Mouse (Mus musculus) adrenal gland, postnatal 4 days (tissue): ENCODE data around the gene Gpr183. TPM values are rescaled to one million over a fixed set of nuclear protein-coding genes. Genes with fewer than 3 reads are reported as not detected.

Source experiments
- DNase-seq, 2 experiments: peaks; one replicate each; pipeline ENCODE4 v3.0.0; 2021 to 2022; ENCODE audit warnings: low spot score in 2 of 2, mixed read lengths in 2 of 2
- total RNA-seq, 2 experiments: library from RNA; stranded (reverse); gene quantifications; 2 replicates each; pipeline ENCODE4 v1.2.3; 2021

The Gpr183 gene
- total RNA-seq, 2 experiments from 2014 or later, result 0.42 to 0.56 TPM

DNA sequence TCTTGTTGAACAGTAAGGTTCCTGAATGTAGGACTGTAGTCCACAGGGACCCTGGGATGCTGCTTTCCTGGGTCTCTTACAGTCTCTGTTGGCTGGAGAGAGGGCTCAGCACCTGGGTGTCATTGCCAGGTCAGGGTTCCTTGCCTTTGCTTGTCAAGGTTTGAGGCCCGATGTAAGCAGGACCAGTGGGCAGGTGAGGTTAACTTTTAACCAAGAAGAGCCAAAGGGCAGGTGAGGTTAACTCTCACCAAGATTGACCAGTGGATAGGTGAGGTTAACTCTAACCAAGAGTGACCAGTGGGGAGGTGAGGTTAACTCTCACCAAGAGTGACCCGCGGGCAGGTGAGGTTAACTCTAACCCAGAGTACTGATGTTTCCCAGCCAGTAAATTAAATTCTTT is 24.3 kb upstream of the Gpr183 start:
- DNase-seq, result no peak

DNA sequence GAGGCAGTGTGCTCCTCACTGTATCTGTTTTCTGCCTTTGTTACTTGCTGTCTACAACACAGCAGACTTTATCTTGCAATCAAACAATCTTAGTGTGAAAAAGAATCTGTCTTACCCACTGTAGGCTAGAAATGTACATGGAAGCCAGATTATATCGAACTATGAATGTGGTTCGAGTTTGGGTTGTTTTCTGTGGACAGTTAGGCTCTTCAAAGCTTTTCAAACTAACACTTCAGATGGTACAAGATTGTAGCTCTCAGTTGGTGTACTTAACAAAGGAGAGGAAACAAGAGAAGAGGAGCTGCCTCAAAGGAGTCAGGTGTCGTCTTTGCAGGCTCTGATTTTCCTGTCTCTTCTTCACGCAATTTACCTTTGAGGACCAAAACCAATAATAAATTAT is 22.7 kb upstream of the Gpr183 start:
- DNase-seq, result no peak

DNA sequence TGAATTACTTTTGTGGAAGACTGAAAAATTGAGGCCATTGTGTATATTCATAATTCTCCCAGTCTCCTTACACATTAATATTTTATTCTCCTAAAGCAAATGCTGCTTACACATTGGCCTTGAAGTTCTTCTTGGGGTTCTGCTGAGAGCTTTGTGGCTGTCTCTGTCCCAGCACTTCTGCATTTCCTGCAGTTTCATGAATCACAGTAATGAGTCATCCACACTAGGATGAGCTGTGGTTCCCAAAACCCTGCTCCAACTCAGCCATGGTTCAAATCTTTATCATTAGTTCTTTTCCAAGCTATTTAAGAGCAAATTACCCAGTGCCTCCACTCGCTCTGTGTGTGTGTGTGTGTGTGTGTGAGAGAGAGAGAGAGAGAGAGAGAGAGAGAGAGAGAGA is 22.3 kb upstream of the Gpr183 start:
- no peak for DNase-seq

DNA sequence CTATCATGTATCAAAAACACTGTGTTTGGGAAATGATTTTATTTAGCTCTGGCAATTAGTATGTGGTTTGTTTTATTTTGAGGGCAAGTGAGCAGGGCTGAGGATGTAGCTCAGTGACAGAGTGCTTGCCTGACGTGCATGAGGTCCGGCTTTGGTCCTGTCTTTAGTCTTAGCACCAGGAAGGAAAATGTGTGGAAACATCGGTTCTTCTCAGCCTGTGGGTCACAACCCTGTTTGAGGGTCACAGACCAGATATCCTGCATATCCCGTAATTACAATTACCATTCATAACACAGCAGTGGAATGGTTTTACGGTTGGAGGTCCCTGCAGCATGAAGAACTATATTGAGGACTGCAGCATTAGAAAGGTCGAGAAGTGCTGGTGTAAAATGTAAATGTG is 21.0 kb upstream of the Gpr183 start:
- no peak for DNase-seq

DNA sequence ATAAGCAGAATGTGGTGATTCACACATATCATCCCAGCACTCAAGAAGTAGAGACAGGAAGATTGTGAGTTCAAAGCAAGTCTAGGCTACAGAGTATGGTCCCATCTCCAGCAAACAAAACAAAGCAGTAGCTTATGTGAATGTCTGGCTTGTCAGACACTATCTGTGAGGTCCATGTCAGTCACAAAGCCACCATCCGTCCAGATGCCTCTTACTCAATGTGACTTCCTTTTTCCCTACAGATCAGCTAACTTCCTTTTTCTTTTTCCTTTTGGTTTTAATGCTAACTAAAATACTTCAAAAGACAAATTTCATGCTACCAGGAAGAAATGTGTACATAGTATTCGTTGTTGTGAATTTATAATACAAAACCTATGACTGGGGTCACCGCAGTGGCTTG is 20.5 kb upstream of the Gpr183 start:
- DNase-seq, result no peak

DNA sequence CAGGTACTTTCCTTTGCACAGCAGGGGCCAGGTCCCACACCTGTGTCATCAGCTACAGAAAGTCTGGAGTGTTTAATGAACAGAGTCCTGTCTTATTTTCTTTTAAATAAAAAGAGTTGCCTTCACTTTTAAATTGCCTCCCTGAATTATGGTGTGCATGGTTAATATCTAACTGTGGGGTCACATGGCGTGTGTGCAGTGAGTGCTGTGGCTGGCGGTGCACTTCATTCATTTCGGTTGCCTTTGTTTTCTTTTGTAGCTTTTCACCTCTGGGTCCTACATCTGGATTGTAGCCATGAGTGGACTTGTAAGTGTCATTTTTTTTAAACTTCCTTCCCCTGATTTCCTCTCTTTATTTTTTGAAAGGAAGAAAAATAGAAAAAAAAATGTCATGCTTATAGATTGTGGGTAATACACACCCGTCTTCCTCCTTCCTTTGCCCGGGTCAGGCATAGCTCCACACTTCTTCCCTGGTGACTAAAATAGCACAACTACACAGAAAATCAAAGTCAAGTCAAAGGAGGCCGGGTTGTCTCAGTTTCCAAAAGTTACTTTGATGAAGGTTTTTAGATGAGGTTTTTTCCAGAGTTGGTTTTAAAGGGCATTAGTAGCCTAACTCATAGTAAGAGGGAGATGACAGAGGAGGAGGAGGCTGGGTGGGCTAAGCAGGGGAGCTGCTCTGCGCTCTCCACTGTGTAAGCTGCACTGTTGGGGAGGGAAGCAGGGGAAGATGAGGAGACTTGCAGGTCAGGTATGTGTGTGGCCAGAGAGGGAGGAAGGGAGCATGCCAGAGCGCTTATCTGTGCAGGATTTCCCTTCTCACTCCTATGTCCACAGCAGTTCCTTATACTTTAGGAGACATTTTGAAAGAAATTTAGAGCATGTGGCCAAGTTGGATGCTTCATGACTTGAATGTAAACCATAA is 18.3 kb upstream of the Gpr183 start:
- no peak for DNase-seq

DNA sequence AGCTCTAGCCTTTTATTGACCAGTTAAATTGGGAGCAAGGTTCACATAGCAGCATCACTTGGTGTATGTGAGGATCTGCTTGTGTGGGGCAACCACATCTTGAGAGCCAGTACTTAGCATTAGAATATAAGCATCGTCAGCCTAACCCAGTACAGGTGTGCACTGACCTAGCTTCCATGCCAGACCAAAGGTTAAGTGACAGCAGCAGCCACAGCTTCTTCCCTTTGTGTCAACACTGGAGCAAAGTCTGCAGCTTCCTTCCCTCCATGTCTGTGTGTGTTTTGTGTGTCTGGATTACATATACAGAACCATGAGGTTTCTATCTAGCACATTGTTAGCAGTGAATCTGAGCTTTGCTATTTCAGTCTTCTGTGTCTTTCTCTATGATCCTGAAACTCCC is 16.5 kb upstream of the Gpr183 start:
- no peak for DNase-seq

DNA sequence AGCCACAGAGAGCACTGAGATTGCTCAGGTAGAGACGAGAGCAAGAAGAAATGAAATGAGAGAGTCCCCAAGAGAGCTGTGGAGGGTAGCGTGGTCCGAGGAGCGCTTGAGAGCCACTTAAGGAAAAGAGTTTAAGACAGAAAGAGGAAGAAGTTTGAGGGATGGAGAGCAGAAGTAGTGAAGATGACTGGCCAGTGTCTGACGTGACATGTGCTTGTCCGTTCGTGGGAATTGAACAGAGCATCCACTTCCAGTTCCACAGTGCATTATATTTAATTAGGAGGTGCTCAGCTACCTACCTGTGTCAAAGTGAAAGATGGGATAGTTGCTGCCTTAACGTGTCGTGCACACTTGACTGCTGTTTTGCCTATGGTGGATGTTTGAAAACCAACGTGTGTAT is 8.1 kb upstream of the Gpr183 start:
- no peak for DNase-seq

DNA sequence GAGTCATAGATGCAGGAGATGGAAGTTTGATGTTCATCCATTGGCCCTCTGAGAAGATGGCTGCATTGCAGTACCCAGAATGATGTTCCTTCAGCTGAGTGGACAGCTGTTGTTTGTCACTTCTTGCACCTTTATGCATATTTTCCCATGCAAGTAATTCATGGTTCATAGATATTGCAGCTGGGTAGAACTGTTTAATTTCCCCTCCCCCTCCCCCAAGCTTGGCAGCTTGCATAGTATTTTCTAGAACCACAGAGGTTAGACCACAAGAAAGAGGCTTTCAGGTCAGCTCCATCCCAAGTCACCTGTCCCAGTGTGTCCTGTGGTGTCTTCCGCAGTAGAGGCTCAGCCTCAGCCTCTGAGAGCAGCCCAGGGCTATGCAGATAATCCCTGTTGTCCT is 5.4 kb upstream of the Gpr183 start:
- no peak for DNase-seq

DNA sequence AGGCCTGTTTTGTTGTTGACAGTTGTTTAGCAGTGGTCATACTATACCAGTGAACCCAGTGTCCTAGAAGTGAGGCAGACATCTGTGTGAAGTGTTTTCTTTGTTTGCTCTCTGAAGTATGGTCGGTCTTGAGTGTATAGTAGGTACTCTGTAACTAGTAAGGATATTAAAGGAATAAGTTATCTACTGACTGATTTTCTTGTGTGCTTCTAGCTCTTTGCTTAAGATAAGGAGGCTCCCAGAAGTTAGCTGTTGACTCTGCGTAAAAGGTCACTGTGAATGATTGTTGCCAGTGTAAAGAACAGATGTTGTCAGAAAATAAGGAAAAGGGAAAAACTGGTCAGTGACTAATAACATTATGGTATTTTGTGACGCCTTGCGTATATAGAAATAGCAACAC is 2.1 kb upstream of the Gpr183 start:
- DNase-seq, result no peak

DNA sequence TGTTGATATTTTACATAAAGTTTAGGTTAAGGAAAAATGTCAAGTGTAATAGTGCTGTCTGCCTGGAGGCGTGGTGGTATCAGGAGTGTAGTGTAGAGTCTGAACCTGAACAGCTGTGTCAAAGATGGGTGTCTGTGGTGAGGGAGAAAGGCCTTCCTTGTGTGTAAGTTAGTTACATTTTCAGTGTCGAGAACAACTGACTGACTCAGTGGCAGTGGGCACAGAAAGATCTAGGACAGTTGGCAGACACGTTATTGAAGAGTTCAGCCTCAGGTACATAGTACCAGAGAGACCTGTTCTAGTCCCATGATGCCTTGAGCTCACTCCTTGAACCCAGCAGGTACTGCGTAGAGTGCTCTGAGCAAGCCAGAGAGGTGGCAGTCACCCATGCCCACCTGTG is 466 bp upstream of the Gpr183 start:
- no peak for DNase-seq

DNA sequence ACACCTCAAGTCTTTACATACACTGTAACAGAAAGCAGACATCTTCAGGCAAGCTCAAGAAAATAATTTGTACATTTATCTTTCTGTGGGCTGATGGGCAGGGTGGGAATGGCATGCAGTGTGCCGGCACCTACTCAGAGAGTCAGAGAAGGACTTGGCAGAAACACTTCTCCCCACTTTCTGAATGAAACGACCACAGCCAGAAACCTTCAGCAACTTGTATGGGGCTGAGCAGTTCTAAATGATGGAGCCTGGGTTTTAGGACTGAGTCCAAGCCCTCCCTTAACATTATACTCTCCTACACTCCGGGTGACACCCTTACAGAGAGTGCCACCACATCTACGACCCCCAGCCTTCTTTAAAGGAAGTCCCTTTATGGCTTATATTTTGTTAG is 1.1 kb downstream of the Gpr183 start:
- DNase-seq, result no peak

DNA sequence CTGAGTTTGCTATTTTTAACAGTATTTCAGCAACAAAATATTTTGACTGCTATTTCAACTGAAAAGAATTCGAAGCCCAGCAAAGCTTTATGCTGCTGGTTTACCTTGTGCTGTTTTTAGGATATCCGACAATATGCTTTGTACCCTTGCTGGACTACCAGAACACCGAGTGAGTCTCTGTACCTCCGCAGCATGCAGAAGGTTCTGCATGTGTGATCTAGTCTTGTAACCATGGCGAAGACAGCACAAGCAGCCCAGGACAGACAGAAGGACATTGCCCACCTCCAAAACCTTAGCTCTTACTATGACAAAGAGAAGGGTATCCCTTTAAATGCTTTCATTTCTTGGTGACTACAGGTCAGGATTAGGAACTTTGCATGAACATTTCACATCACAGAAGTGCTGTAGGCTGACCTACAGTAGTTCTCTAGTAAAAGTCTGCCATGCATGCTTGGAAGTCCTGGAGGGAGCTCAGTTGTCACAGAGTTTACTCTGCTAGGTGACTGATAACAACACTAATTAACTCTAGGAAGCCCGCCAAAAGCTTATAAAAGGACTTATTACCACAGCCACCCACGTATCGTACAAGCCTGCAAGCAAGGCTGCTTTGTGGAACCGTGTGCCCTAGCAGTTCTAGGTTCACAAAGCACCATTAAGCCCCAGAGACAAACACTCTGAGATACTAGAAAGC is 1.6 kb downstream of the Gpr183 start:
- DNase-seq, result no peak

DNA sequence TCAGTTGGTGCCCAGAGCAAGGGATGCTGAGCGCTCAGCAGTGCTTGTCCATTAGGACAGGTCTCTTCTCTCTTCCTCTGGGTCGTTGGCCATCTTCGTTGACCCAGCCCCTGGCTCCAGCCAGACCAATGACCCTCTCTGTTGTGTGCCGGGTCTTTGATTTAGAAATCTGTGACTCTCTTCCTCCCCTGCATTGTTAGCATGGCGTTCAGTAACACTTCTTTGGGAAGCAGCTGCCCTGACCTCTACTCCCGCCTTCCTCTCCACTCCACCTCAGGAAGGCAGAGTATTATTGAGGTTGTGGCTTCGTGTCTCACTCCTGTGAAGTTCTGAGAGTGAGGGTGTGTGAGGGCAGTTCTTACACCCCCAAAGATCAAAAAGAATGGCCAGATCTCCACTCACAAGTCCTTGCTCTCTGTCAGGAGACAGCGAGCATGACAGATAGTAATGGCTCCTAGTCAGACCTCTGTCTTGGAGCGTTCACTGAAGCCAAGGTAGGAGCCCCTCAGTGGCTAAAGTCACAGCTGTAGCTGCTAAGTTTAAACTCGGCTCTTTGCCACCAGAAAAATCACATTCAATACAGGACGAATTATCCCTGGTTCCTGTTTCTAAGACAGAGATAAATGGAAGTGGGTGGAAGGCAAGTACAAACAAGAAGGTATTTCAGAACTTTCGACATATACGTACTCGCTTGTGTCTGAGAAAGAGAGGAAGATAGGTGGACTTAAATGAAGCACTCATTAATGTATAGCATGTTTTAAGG is 2.7 kb downstream of the Gpr183 start:
- DNase-seq, result no peak

DNA sequence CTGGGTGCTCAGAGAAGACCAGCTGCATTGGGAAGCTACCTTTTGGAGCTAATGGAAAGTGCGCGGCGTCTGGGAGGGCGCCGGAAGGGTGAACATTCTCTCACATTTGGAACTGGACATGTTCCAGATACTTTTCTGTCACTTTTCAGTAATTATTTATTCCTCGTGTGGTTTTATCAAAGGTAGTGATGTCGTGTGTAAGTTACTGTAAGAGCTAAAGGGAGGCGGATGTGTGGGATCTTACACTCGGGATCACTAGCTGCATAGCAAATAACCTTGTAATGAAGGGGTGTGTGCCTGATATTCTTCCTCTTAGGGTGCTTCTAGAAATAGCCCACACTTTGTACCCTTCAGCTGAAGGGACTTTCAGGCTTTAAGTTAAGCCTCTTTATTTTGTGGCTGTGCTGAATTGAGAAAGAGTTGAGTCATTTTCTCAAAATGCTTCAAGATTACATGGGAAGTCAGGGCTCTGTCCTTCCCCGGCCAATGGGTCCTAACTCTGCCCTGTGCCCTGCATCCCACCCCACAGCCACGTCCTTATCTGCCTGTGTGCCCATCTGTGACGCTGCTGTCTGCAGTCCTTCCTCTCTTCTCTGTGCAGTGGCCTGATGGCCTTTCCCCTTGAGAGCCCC is 3.4 kb downstream of the Gpr183 start:
- no peak for DNase-seq

DNA sequence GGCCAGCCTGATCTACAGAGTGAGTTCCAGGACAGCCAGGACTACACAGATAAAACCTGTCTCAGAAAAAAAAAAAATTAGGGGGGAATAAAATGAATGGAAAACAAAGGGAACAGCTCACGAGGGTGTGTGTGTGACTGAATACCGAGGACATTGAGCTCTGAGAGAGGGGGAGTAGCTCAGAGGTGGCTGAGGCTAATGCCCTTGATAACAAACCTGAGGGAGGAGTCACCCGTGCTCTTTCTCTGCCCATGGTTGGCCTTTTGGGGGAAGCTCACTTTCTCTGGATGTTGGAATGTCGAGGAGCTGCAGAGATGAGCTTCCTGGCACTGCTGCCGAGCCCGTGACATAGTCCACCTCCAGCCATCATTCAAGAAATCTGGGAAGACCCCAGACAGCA is 4.0 kb downstream of the Gpr183 start:
- no peak for DNase-seq

DNA sequence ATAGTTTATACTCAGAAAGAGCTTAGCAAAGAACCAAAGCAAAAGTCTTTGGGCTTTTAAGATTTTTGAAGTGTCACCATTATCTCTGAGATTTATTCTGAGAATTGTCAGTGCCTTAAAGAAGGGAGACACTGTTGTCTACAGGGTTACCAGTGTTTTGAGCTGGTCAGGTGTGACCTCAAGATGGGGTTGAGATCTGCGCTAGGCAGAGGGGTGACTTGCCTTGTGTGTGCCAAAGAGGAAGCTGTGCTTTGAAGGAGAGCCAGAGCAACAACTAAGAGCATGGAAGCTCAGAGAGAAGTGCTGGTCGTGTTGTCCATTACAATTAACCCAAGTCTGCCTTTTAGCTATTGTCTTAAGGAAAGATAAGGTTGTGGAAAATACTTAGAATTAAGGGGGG is 4.5 kb downstream of the Gpr183 start:
- DNase-seq, result no peak

DNA sequence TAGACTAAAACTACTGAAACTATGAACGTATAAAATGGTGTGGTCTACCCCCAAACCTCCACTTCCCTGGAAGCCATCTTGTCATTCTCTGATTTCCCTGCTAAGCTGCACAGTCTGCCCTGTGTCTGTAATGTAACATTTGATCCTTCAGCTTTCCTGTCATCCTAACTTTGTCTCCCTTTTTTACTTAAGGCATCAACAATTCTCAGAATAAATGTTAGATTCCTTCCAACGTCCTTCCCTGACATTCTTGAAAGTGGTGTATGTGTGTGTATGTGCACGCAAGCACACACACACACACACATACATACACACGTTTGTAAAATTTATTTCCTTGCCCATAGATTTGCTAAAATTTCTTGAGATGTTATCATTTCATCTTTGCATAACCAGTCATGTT is 5.0 kb downstream of the Gpr183 start:
- DNase-seq, result no peak

DNA sequence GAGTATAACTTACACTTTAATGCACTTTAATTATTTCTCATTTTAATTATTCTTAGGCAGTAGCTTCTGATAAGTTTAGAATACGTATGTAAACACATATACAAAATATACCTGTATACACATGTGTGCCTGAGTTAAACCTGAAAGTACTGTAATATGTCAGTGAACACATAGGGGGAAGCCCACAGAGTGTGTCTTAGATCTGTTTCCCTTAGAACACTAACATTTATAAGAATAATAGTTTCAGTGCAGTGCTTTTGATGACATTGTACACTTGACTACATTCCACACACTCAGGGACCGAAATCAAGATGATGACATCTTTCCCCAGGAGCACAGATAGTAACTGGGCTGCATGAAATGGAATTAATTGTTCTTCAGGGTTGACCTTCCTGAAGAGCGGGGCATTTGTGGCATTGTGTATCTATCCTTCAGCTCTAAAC is 5.4 kb downstream of the Gpr183 start:
- no peak for DNase-seq

DNA sequence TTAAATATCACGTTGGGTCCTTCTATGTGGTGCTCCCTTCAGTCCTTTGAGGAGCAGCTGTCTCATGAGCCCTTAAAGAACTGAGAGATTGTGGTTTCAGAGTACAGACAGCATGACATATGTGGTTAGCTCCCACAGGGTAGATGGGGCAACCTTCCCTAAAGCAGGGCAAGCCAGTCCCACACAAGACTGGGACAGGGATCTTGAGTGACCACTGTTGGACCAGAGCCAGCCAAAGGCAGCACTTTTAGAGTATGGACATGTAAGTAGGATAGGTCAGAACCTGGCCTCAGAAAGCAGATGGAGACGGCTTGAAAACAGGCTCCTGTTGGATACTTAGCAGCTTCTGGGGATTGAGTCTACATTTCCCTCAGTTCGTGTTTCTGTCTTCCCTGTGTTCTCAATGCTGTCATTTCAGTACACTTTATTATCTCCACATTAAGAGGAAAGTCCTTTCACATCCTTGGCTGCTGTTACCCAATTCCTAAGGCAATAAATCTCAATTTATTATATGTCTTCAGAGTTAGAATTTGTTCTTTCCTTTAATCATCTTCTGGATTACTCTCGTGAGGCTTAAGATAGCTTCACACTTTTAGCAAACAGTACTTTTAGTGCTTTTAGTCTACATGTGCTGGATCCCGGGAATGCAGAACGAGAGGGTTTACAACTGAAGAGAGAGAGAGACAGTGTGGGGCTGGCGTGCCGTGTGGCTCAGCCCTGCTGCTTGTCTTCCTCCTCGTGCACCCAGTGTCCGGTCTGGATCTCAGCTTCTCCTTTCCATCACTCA is 6.1 kb downstream of the Gpr183 start:
- DNase-seq, result no peak
